Mouse (Mus musculus) left cerebral cortex, adult 2 months (tissue): Measurements from ENCODE around the gene Znrd1as. TPM values are rescaled to one million over a fixed set of nuclear protein-coding genes. Genes with fewer than 3 reads are reported as not detected.
A peak's percentile ranks its signal among the peaks of the same experiment; 100 is the strongest.
"Not testable (repeated sequence)": the region's sequence is repeated elsewhere in the genome, so short reads cannot be mapped to it uniquely, and the experiment has no call there.

Experiments used
- DNase-seq, 2 experiments: peaks; one replicate each; pipeline ENCODE4 v3.0.0; 2021 to 2022; ENCODE audit warnings: low spot score in 2 of 2, mixed read lengths in 1 of 2; ENCODE audit errors: extremely low spot score in 1 of 2
- H3K27ac ChIP-seq: fragments of 200-600 bp; 2 replicates; pipeline ENCODE4 v1.8.1; 2022
- H3K4me3 ChIP-seq: fragments of 200-600 bp; 2 replicates; pipeline ENCODE4 v1.8.1; 2022
- CTCF ChIP-seq: fragments of 200-600 bp; IDR thresholded peaks from 2 replicates; pipeline ENCODE4 v1.8.1; 2022; ENCODE audit warnings: antibody characterized with exemption, mild to moderate bottlenecking, moderate library complexity
- intact Hi-C: fragments of 180-260 bp; cut with DNase I; formaldehyde crosslinking; loops from one replicate; pipeline ENCODE4 v1.15.1; 2025
- total RNA-seq, 2 experiments: library from RNA; stranded (reverse); gene quantifications; 2 replicates each; pipeline ENCODE4 v1.2.3; 2021

Gene Znrd1as
- total RNA-seq, 2 experiments from 2014 or later = 5.3 to 6.2 TPM

- Histone ChIP-seq H3K27ac (no peak overlapping the region), H3K4me3 (peak overlapping the region; percentile 23)
- TF ChIP-seq CTCF = no peak
- intact Hi-C loops = no loop called here
- no peak for DNase-seq
Observed at GRCm38 (mm10) chr17:36988475-36988874, 30.1 kb downstream of the Znrd1as start.

- DNase-seq = no peak
- no peak for TF ChIP-seq CTCF
- Histone ChIP-seq H3K27ac (no peak within 1 kb of the TSS), H3K4me3 (peak within 1 kb of the TSS; percentile 23)
- intact Hi-C loops = no loop called here
Observed at GRCm38 (mm10) chr17:36989437-36989836, 31.0 kb downstream of the Znrd1as start, which contains the start of gene H2-M5. Gene H2-M5 (minus strand): TSS chr17:36989537.

DNA sequence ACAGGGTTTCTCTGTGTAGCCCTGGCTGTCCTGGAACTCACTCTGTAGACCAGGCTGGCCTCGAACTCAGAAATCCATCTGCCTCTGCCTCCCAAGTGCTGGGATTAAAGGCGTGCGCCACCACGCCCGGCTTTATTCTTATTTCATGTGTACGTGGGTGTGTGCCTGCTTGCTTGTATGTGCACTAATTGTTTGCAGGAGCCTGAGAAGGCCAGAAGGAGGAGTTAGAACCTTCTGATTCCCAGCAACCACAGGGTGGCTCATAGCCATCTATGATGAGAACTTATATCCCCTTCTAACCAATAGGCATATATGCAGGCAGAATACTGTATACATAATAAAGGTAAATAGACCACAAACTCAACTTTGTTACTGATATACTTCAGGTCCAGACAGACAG, 32.2 kb downstream of the Znrd1as start:
- intact Hi-C loops, DNase-seq, H3K27ac ChIP-seq, H3K4me3 ChIP-seq: not testable (repeated sequence)

DNA sequence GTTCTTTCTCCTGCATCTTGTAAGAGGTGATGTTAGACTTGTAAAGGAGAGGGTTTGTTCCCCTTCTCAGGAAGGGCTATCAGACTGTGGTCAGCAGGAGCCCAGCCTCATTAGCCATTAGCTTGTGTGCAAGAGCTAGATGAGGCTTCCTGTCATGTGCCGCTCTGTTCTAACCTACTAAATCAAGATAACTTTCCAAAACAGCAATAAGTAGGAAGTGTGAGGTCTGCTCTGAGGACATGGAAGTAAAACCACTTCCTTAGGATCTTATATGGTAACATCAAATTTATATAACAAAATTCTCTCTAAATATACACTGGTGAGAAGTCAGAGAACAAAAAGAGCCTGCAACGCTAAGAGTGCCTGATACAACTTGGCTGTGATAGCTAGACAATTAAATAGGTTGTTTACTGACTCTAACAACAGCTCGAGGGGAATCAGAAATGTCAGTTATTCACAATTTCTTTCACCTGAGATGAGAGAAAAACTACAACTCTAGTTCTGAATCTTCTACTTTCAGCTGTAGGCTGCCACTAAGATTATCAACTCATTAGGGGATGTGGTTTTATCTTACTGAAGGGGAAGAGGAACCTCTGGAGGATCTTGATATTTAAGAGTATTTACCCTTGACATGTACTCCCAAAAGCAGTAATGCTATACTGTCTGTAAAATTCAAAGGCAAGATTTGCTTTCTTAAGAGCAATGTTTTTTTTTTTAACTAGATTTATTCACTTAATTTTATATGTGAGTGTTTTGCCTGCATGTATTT, 34.1 kb downstream of the Znrd1as start:
- no peak for TF ChIP-seq CTCF
- no peak overlapping the region for H3K4me3 ChIP-seq
- peak overlapping the region; percentile 62; the same call in 1 of the 2 replicates for H3K27ac ChIP-seq
- intact Hi-C loops = no loop called here
- no peak for DNase-seq

GRCm38 (mm10) chr17:36993770-36994325, 35.5 kb downstream of the Znrd1as start:
- no peak for TF ChIP-seq CTCF
- no peak for DNase-seq
- intact Hi-C loops = loop anchor here (2.0 kb wide), 1 partner anchor 79 kb away; no protein-coding TSS in a partner anchor
- Histone ChIP-seq H3K27ac (no peak overlapping the region), H3K4me3 (no peak overlapping the region)

DNA sequence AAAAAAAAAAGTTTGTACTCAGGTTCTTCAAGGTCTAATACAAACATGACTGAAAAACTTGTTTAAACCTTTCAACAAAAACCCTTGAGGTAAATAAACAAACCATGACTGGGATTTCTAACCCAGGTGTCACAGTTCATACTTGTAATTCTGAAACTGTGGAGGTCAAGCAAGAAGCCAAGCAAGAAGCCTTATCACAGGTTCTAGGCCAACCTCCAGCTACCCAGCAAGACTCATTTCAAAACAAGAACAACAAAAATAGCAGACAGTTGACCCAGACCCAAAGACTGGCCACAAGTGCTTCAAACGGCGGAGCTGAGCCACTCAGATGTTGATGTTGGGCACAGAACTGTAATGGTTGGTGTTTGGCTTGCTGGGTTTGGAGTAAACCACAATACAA, 36.1 kb downstream of the Znrd1as start:
- Histone ChIP-seq H3K4me3 (no peak overlapping the region), H3K27ac (no peak overlapping the region)
- intact Hi-C loops = loop anchor here (2.0 kb wide), 1 partner anchor 80 kb away; no protein-coding TSS in a partner anchor
- TF ChIP-seq CTCF = no peak
- no peak for DNase-seq

DNA sequence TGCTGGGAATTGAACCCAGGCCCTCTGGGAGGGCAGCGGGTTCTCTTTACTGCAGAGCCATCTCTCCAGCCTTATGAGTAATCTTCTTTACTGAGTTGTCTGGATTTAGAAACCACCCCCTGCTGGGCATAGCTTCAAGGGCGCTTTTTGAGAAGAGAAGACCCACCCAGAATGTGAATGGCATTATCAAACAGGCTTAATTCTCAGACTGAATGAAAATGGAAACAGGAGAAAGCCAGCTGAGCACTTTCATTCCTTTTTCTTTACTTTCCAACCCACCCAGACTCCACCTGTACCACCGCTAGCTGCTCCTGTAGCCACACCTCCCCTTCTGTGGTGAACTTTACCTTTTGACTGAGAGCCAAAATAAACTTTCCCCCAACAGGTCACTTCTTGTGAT, 37.1 kb downstream of the Znrd1as start:
- no peak for DNase-seq
- no peak overlapping the region for H3K27ac ChIP-seq
- intact Hi-C loops = loop anchor here (2.0 to 5.0 kb wide), 2 partner anchors 38 to 81 kb away; partner anchors contain the start of genes Znrd1 and Znrd1as
- no peak for TF ChIP-seq CTCF
- H3K4me3 ChIP-seq = no peak overlapping the region

GRCm38 (mm10) chr17:36997033-36997735, 38.8 kb downstream of the Znrd1as start:
- peak; percentile 83 for TF ChIP-seq CTCF
- H3K4me3 ChIP-seq = no peak overlapping the region
- no peak overlapping the region for H3K27ac ChIP-seq
- DNase-seq = peak; percentile 64 to 80
- intact Hi-C loops = loop anchor here (2.0 to 5.0 kb wide), 2 partner anchors 40 to 50 kb away; partner anchors contain the start of genes Znrd1 and Znrd1as

GRCm38 (mm10) chr17:36998477-36998876, 40.1 kb downstream of the Znrd1as start:
- H3K27ac ChIP-seq = no peak overlapping the region
- no peak overlapping the region for H3K4me3 ChIP-seq
- TF ChIP-seq CTCF = no peak
- intact Hi-C loops = loop anchor here (5.0 kb wide), 1 partner anchor 41 kb away; the partner anchor contains the start of genes Znrd1 and Znrd1as
- no peak for DNase-seq

DNA sequence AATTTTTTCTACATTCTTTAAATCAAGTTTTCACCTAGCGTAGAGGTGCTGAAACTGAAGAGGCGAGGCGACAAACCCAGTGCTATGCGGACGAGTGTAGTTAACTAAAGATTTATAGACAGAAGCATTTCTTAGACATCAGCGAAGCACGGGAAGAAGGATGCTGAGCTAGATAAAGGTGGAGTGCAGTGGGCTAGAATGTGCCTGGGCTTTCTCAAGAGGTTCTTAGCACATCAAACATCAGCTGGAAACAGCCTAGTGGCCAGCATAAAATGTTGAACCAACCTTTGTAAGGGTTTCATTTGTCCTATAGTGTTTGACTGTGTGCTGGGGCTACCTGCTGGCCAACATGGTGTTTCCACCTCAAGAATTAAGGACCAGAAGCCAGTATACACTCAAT, 42.5 kb downstream of the Znrd1as start, which contains the start of gene Zfp57:
TSS of gene Zfp57 (plus strand) at position 301 of the 400 bp plus-strand sequence.
- intact Hi-C loops = no loop called here
- H3K27ac ChIP-seq = no peak within 1 kb of the TSS
- no peak for DNase-seq

DNA sequence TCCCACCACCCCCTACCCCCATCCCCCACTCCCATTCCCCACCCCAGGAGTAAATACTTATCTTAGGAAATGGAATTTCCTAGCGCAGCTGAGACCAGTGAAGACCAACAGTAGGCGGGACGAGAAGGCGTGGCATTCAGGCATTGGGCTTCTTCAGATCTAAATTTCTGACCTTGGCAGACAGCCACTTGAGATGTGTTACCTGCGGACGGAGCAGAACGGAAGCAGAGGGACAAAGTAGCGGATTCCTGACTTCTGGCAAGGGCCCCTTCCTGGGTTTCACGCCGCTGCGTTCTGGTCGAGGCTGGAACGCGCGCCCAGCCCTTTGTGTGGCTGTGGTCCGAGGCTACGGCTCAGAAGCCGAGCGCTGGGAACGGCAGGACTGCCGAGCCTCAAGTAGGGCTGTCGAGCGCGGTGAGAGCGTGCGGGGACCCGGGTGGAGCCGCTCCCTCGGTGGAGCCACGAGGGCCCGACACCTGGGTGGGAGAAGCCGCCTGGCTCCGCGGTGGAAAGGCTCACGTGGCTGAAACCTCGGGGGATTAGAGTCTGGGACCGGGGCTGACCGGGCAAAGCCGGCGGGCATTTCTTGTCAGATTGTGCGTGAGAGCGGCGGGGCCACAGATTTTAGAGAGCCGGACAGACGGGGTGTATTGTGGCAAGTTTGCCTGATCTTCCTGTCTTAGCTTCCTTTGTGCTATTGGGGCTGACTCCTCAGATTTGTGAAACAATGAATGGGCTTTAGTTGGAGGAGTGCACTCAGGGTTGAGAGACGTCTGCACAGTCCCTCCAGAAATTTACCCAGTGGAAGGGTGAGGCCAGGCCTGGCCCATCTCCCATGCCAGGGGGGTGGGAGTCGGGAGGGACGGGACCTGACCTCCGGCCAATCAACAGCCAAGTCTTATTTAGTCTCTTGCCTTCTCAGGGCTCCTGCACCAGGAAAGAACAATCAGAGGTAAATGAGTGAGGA, 44.3 kb downstream of the Znrd1as start:
- peak overlapping the region; percentile 50 for H3K27ac ChIP-seq
- DNase-seq = no peak
- no peak for TF ChIP-seq CTCF
- peak overlapping the region; percentile 65 for H3K4me3 ChIP-seq
- intact Hi-C loops = no loop called here

More for the DNA sequence above, 42.5 kb downstream of the Znrd1as start, which contains the start of gene Zfp57:
- no peak for TF ChIP-seq CTCF
- no peak within 1 kb of the TSS for H3K4me3 ChIP-seq
